1 mouse cellular context compared by ENCODE assay signal in the genomic region with DNA sequence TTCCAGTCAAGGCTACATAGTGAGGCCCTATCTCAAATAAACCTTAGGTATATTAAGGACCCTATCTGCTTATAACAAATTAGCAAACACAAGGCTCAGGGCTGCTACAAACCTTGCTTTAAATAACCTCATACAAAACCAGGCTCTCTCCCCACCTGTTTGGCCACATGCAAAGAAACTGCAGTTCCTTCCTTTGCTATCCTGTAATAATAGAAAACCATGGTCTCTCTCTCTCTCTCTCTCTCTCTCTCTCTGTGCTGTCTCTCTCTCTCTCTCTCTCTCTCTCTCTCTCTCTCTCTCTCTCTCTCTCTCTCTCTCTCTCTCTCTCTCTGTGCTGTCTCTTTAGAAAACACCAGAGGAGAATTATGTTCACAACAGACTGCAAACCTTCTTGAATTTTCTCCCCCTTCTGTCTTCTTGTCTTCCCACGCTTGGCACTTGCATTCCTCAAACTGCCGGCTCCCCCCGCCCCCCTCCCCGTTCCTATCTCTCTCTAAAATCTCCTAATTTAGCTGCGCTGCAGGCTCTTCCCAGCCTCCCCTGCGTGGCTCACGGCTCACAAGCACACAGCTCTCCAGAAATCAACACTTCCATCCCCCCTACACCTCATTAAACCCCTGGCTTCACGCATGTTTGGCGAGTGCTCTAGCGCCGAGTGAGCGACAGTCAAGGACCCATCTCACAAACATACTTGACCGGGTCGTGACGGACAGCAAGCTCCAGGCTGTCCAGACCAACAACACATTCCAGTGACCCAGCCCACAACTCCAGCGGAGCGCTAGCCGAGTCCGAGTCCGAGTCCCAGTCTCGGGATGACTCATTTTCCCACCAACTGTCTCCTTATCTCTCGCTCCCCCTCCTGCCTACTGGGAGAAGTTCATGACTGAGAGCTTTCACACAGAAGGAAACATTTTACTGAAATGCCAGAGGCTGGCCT.
TF ChIP-seq lines count a peak whose summit lies in the region.

No protein-coding gene starts in this region.

TF ChIP-seq in CH12.LX, 34 proteins besides CTCF, POLR2A, EP300 and RAD21:
- peak; percentile 95 for TF ChIP-seq IRF4 (IDR thresholded peaks at IDR 0.05; ENCODE audit: low read depth, low read length)
- TF ChIP-seq GABPA (IDR thresholded peaks at IDR 0.05; ENCODE audit: insufficient replicate concordance, low read depth, low read length): no peak
- no peak for TF ChIP-seq ZKSCAN1 (IDR thresholded peaks at IDR 0.05; ENCODE audit: borderline replicate concordance, low read depth, low read length)
- peak; percentile 84 for TF ChIP-seq JUND (conservative IDR thresholded peaks at IDR 0.05; ENCODE audit: low read depth, low read length)
- no peak for TF ChIP-seq TCF12 (IDR thresholded peaks at IDR 0.05; ENCODE audit: low read depth, low read length)
- TF ChIP-seq ZC3H11A (IDR thresholded peaks at IDR 0.05; ENCODE audit: low read depth, low read length): no peak
- TF ChIP-seq SMC3 (IDR thresholded peaks at IDR 0.05; ENCODE audit: low read depth, low read length): peak; percentile 34
- peak; percentile 54; the same call in 1 of the 2 replicates for TF ChIP-seq JUN (IDR thresholded peaks at IDR 0.05; ENCODE audit: insufficient read depth, low read depth, low read length)
